ENCODE assay signal across 8 mouse cellular contexts in the genomic region with DNA sequence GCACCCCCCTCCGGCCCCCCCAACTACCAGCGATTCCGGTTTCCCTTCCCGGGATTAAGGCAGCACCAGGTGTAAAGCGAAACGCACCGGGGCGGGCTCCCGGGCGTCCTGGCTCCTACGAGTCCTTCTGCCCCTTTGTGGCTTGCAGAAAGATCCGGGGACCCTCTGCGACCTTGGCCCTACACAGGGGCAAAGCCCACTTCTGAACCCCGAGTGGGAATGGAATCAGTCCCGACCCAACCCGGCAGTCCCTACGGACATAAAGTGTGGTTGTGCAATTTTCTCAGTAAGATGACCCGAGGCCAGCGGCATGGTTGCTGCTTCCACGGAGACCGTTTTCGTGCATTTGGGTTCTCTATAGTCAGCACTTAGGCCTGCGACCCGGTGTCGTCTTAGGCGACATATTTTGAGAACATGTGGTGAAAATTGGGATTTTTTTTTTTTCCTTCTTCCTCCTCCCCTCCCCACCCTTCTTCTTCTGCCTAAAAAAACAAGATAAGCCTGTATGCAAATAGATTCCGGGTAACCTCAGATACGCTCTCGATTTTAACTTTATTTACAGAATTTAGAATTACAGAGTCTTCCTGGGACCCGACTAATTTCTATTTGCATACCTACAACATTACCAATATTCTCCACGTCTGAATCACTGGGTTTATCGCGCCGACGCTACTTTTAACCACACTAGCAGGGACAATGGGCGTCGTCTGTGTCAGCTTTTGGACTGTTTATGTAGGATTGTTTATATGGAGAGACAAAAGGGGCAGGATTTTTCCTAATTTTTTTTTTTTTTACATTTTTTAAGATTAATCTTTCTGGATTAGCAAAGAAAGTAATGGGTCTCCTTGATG. TPM values are rescaled to one million over a fixed set of nuclear protein-coding genes. Genes with fewer than 3 reads are reported as not detected.
A peak's percentile ranks its signal among the peaks of the same experiment; 100 is the strongest.
DNase-seq lines count a peak whose midpoint lies in the region; ATAC-seq and TF ChIP-seq lines count a peak whose summit lies in the region.

No protein-coding gene starts in this region.

- no peak for ATAC-seq in frontal cortex, adult (ENCODE audit: low TSS enrichment)

- peaks cover 3% of the 10 kb centered on the region; the same call in 1 of the 2 replicates for H3K4me1 ChIP-seq in kidney, adult 2 months (ENCODE audit: control insufficient read depth, insufficient read depth, low read length)

- TF ChIP-seq POLR2A in kidney, adult 2 months (IDR thresholded peaks at IDR 0.05; ENCODE audit: low read depth, low read length) = no peak

- no peak for DNase-seq in layer of hippocampus, adult 2 months (ENCODE audit: low spot score in 2 of 2)
- no peak for DNase-seq in layer of hippocampus, adult 9-11 months
- DNase-seq in embryo, embryonic 9.5 days (ENCODE audit: extremely low spot score) = peak; percentile 63
- DNase-seq in heart, adult 8-10 months (ENCODE audit: low spot score) = peak; percentile 53
- DNase-seq in kidney, adult 2 months = peak; percentile 60
- peak; percentile 52 for DNase-seq in lung, postnatal 10 days
- peak; percentile 62 for DNase-seq in skeletal muscle tissue, adult 2 months (ENCODE audit: low read depth, low spot score)

- peak overlapping the region; percentile 33 for H3K4me3 ChIP-seq in layer of hippocampus, adult 2 months
- H3K4me3 ChIP-seq in kidney, adult 2 months (ENCODE audit: insufficient read depth, low read depth, low read length) = peak overlapping the region; percentile 45

- no peaks in the 10 kb centered on the region for H3K36me3 ChIP-seq in kidney, adult 2 months (ENCODE audit: control insufficient read depth, insufficient read depth, low read length)

- no peak for TF ChIP-seq CTCF in layer of hippocampus, adult 2 months (conservative IDR thresholded peaks at IDR 0.05)
- no peak for TF ChIP-seq CTCF in kidney, adult 2 months (conservative IDR thresholded peaks at IDR 0.05; ENCODE audit: insufficient read depth, insufficient read length, low read depth, low read length)

- 8% methylated on average over 37 of the region's 37 CpGs for WGBS in kidney, adult 2 months

- H3K27ac ChIP-seq in layer of hippocampus, adult 2 months = peak overlapping the region; percentile 36
- 0 out of 2 replicates have a peak overlapping the region, but pooled peaks have one; percentile 1 for H3K27ac ChIP-seq in kidney, adult 2 months (ENCODE audit: insufficient read depth, low read depth, low read length)

- no peaks in the 10 kb centered on the region for H3K27me3 ChIP-seq in kidney, adult 2 months (replicated peaks; ENCODE audit: control insufficient read depth, insufficient read depth, low read length)

RNA-seq across cellular contexts. Expression of a gene that starts 5.7 kb away (rescaled TPM):
- 1 to 10 TPM; 3.0 to 3.8 TPM for total RNA-seq in layer of hippocampus, adult 2 months (2021)
- total RNA-seq in heart, adult 8-10 months (2022) = 10 to 100 TPM in 1 of 4 experiments, 1 to 10 TPM in 3; 7.4 to 12.0 (median 8.9) TPM
- 7.0 and 8.2 TPM in 2 replicates for polyA plus RNA-seq in kidney, adult 2 months (2012; rRNA removed)

Comparison
In these comparisons a context has a peak if more than half of its experiments do, and no peak if none do; other contexts are left out.
1. DNase-seq: peak in embryo, embryonic 9.5 days (single experiment), heart, adult 8-10 months (single experiment), kidney, adult 2 months (single experiment), lung, postnatal 10 days (single experiment) and skeletal muscle tissue, adult 2 months (single experiment); none in layer of hippocampus, adult 2 months (0 of 2) and layer of hippocampus, adult 9-11 months (single experiment).